Mouse (Mus musculus): ENCODE results near the gene Rab36. TPM values are rescaled to one million over a fixed set of nuclear protein-coding genes. Genes with fewer than 3 reads are reported as not detected.

Rab36 gene
- polyA plus RNA-seq, 1 experiment from 2014 or later: 12.2 TPM

- H3K4me1 ChIP-seq: peaks cover 15% of the 10 kb centered on the region
- H3K9ac ChIP-seq: no peak overlapping the region
- no peaks in the 10 kb centered on the region for H3K27me3 ChIP-seq
- H3K36me3 ChIP-seq (replicated peaks): 0 out of 2 replicates have a peak, but pooled peaks cover 3% of the 10 kb centered on the region
- H3K4me3 ChIP-seq (replicated peaks): no peak overlapping the region
- no peak overlapping the region for H3K4me2 ChIP-seq
- no peaks in the 10 kb centered on the region for H3K9me3 ChIP-seq
- WGBS: 90% methylated on average over 14 of the region's 14 CpGs
- ATAC-seq (ENCODE audit: low FRiP score): no peak
- 0 out of 2 replicates have a peak overlapping the region, but pooled peaks have one; percentile 31 for H3K27ac ChIP-seq
Observed at GRCm38 (mm10) chr10:75078174-75079128, 41.6 kb downstream of the Rab36 start.

GRCm38 (mm10) chr10:75085330-75085729 lies 48.5 kb downstream of the Rab36 start:
- 67% methylated on average over 1 of the region's 1 CpGs for WGBS
- Histone ChIP-seq H3K4me3 (replicated peaks) (no peak overlapping the region), H3K9me3 (no peaks in the 10 kb centered on the region), H3K27me3 (no peaks in the 10 kb centered on the region), H3K4me2 (no peak overlapping the region), H3K9ac (no peak overlapping the region), H3K27ac (no peak overlapping the region), H3K4me1 (no peaks in the 10 kb centered on the region), H3K36me3 (replicated peaks) (no peaks in the 10 kb centered on the region; the same call in none of the 2 replicates)
- ATAC-seq (ENCODE audit: low FRiP score): no peak

GRCm38 (mm10) chr10:75088471-75088870 lies 51.6 kb downstream of the Rab36 start:
- 95% methylated on average over 4 of the region's 4 CpGs for WGBS
- H3K27me3 ChIP-seq: no peaks in the 10 kb centered on the region
- no peaks in the 10 kb centered on the region for H3K9me3 ChIP-seq
- H3K27ac ChIP-seq: no peak overlapping the region
- H3K4me3 ChIP-seq (replicated peaks): no peak overlapping the region
- no peak overlapping the region for H3K4me2 ChIP-seq
- no peaks in the 10 kb centered on the region; the same call in none of the 2 replicates for H3K36me3 ChIP-seq (replicated peaks)
- no peak overlapping the region for H3K9ac ChIP-seq
- peaks cover 8% of the 10 kb centered on the region for H3K4me1 ChIP-seq
- no peak for ATAC-seq (ENCODE audit: low FRiP score)

GRCm38 (mm10) chr10:75091478-75092152 lies 54.8 kb downstream of the Rab36 start:
- no peaks in the 10 kb centered on the region for H3K9me3 ChIP-seq
- H3K27me3 ChIP-seq: no peaks in the 10 kb centered on the region; the same call in 1 of the 2 replicates
- peaks cover 12% of the 10 kb centered on the region for H3K4me1 ChIP-seq
- H3K4me3 ChIP-seq (replicated peaks): no peak overlapping the region
- H3K36me3 ChIP-seq (replicated peaks): no peaks in the 10 kb centered on the region
- no peak overlapping the region for H3K4me2 ChIP-seq
- H3K9ac ChIP-seq: no peak overlapping the region
- ATAC-seq (ENCODE audit: low FRiP score): no peak
- H3K27ac ChIP-seq: no peak overlapping the region
- WGBS: 92% methylated on average over 10 of the region's 10 CpGs

GRCm38 (mm10) chr10:75093252-75093987 lies 56.6 kb downstream of the Rab36 start:
- no peak overlapping the region for H3K27ac ChIP-seq
- no peaks in the 10 kb centered on the region for H3K9me3 ChIP-seq
- 68% methylated on average over 22 of the region's 22 CpGs for WGBS
- no peaks in the 10 kb centered on the region; the same call in 1 of the 2 replicates for H3K27me3 ChIP-seq
- H3K4me3 ChIP-seq (replicated peaks): no peak overlapping the region
- H3K9ac ChIP-seq: no peak overlapping the region
- peaks cover 27% of the 10 kb centered on the region for H3K4me1 ChIP-seq
- 0 out of 2 replicates have a peak, but pooled peaks have one; percentile 49 for ATAC-seq (ENCODE audit: low FRiP score)
- H3K36me3 ChIP-seq (replicated peaks): no peaks in the 10 kb centered on the region
- no peak overlapping the region for H3K4me2 ChIP-seq

- no peak overlapping the region for H3K27ac ChIP-seq
- peaks cover 36% of the 10 kb centered on the region for H3K4me1 ChIP-seq
- no peak for ATAC-seq (ENCODE audit: low FRiP score)
- no peaks in the 10 kb centered on the region for H3K36me3 ChIP-seq (replicated peaks)
- WGBS: 93% methylated on average over 1 of the region's 1 CpGs
- no peaks in the 10 kb centered on the region for H3K9me3 ChIP-seq
- no peak overlapping the region for H3K4me2 ChIP-seq
- H3K4me3 ChIP-seq (replicated peaks): no peak overlapping the region
- no peaks in the 10 kb centered on the region; the same call in 1 of the 2 replicates for H3K27me3 ChIP-seq
- H3K9ac ChIP-seq: no peak overlapping the region
Observed at GRCm38 (mm10) chr10:75094338-75094737, 57.5 kb downstream of the Rab36 start.

- WGBS: 98% methylated on average over 7 of the region's 7 CpGs
- Histone ChIP-seq H3K27me3 (no peaks in the 10 kb centered on the region; the same call in 1 of the 2 replicates), H3K27ac (no peak overlapping the region), H3K9me3 (no peaks in the 10 kb centered on the region), H3K4me1 (peaks cover 41% of the 10 kb centered on the region), H3K9ac (no peak overlapping the region), H3K4me3 (replicated peaks) (no peak overlapping the region), H3K36me3 (replicated peaks) (no peaks in the 10 kb centered on the region), H3K4me2 (no peak overlapping the region)
- no peak for ATAC-seq (ENCODE audit: low FRiP score)
Observed at GRCm38 (mm10) chr10:75095216-75095615, 58.4 kb downstream of the Rab36 start.

- 30% methylated on average over 10 of the region's 10 CpGs for WGBS
Observed at GRCm38 (mm10) chr10:75098446-75099183, 61.8 kb downstream of the Rab36 start.

GRCm38 (mm10) chr10:75100298-75100697 lies 63.4 kb downstream of the Rab36 start:
- no peaks in the 10 kb centered on the region for H3K36me3 ChIP-seq (replicated peaks)
- H3K27me3 ChIP-seq: no peaks in the 10 kb centered on the region; the same call in 1 of the 2 replicates
- no peak for ATAC-seq (ENCODE audit: low FRiP score)
- no peaks in the 10 kb centered on the region for H3K9me3 ChIP-seq
- 87% methylated on average over 7 of the region's 7 CpGs for WGBS
- H3K27ac ChIP-seq: no peak overlapping the region
- no peak overlapping the region for H3K4me3 ChIP-seq (replicated peaks)
- H3K4me1 ChIP-seq: peaks cover 54% of the 10 kb centered on the region
- H3K9ac ChIP-seq: no peak overlapping the region
- H3K4me2 ChIP-seq: no peak overlapping the region

More at GRCm38 (mm10) chr10:75098446-75099183, 61.8 kb downstream of the Rab36 start:
- peak; percentile 79 for ATAC-seq (ENCODE audit: low FRiP score)
- H3K4me2 ChIP-seq: no peak overlapping the region
- no peak overlapping the region for H3K9ac ChIP-seq
- no peak overlapping the region for H3K27ac ChIP-seq
- H3K9me3 ChIP-seq: no peaks in the 10 kb centered on the region
- H3K36me3 ChIP-seq (replicated peaks): no peaks in the 10 kb centered on the region
- H3K4me3 ChIP-seq (replicated peaks): no peak overlapping the region
- H3K27me3 ChIP-seq: no peaks in the 10 kb centered on the region; the same call in 1 of the 2 replicates
- H3K4me1 ChIP-seq: peaks cover 41% of the 10 kb centered on the region

GRCm38 (mm10) chr10:75103502-75103901 lies 66.6 kb downstream of the Rab36 start:
- no peak overlapping the region for H3K4me2 ChIP-seq
- H3K36me3 ChIP-seq (replicated peaks): no peaks in the 10 kb centered on the region
- H3K4me1 ChIP-seq: peaks cover 55% of the 10 kb centered on the region
- H3K4me3 ChIP-seq (replicated peaks): no peak overlapping the region
- H3K9me3 ChIP-seq: no peaks in the 10 kb centered on the region
- ATAC-seq (ENCODE audit: low FRiP score): no peak
- 88% methylated on average over 2 of the region's 2 CpGs for WGBS
- no peaks in the 10 kb centered on the region for H3K27me3 ChIP-seq
- no peak overlapping the region for H3K9ac ChIP-seq
- H3K27ac ChIP-seq: no peak overlapping the region
